Mouse (Mus musculus): ENCODE data around the gene Arl5c. TPM values are rescaled to one million over a fixed set of nuclear protein-coding genes. Genes with fewer than 3 reads are reported as not detected.

Arl5c gene
- polyA plus RNA-seq, 1 experiment: 2.8 TPM

DNA sequence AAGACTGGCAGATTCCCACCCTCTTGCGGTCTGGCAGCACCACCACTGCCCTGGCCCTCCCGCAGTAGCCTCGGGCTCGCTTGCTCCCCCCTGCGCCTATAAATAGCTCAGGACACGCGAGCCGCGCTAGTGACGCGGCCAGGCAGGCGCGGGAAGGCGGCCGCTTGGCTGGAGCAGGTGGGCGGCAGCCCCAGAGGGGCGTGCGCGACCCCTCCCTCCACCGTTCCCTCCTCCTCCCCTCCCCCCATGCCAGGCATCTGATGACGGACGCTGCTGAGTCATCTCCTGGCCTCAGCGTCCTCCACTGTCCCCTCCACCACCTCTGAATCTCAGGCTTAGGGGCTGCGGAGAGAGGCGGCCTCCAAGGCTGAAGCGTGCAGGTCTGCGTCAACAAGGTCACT is 40.0 kb upstream of the Arl5c start:
- H3K9me3 ChIP-seq (replicated peaks; ENCODE audit: control insufficient read depth, insufficient read depth, low read length, poor library complexity, severe bottlenecking): no peaks in the 10 kb centered on the region
- no peak overlapping the region for H3K27ac ChIP-seq (ENCODE audit: insufficient read depth, low read length)
- H3K4me3 ChIP-seq (ENCODE audit: low read depth, low read length): peak overlapping the region; percentile 72
- H3K9ac ChIP-seq (ENCODE audit: low read depth, poor library complexity, severe bottlenecking): peak overlapping the region; percentile 6
- peaks cover 6% of the 10 kb centered on the region for H3K4me1 ChIP-seq (ENCODE audit: control insufficient read depth, insufficient read depth, low read length)
- no peak for TF ChIP-seq CTCF (IDR thresholded peaks at IDR 0.05; ENCODE audit: low read depth, low read length)
- TF ChIP-seq EP300 (IDR thresholded peaks at IDR 0.05; ENCODE audit: insufficient read depth, low read depth, low read length): peak; percentile 77
- TF ChIP-seq POLR2A (IDR thresholded peaks at IDR 0.05; ENCODE audit: insufficient read depth, low read length): no peak
- H3K27me3 ChIP-seq (ENCODE audit: control insufficient read depth, insufficient read depth, low read length, poor library complexity, severe bottlenecking): no peaks in the 10 kb centered on the region
- H3K36me3 ChIP-seq (ENCODE audit: control insufficient read depth, insufficient read depth, low read length, poor library complexity, severe bottlenecking): peaks cover 3% of the 10 kb centered on the region

DNA sequence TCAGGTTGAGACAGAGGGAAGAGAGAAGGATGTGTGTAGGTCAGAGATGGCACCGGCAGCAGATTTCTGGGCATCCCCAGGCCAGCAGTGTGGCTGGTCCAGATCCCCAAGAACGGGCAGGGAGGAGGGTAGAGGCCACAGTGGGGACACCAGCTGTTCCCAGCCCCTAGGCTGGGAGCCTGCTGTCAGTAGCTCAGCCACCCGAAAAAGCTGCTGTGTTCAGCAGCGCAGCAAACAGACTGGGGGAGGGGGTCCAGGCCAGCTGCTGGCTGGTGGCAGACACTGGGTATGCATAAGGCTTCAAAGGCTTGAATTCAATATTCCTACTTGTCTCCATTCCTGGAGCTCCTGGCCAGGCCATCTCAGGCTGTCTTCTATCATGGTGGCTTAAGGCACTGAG is 38.9 kb upstream of the Arl5c start:
- peaks cover 14% of the 10 kb centered on the region for H3K36me3 ChIP-seq (ENCODE audit: control insufficient read depth, insufficient read depth, low read length, poor library complexity, severe bottlenecking)
- no peak overlapping the region for H3K9ac ChIP-seq (ENCODE audit: low read depth, poor library complexity, severe bottlenecking)
- peaks cover 5% of the 10 kb centered on the region for H3K4me1 ChIP-seq (ENCODE audit: control insufficient read depth, insufficient read depth, low read length)
- no peak overlapping the region for H3K27ac ChIP-seq (ENCODE audit: insufficient read depth, low read length)
- no peaks in the 10 kb centered on the region for H3K9me3 ChIP-seq (replicated peaks; ENCODE audit: control insufficient read depth, insufficient read depth, low read length, poor library complexity, severe bottlenecking)
- H3K4me3 ChIP-seq (ENCODE audit: low read depth, low read length): no peak overlapping the region
- TF ChIP-seq CTCF (IDR thresholded peaks at IDR 0.05; ENCODE audit: low read depth, low read length) (no peak), POLR2A (IDR thresholded peaks at IDR 0.05; ENCODE audit: insufficient read depth, low read length) (no peak), EP300 (IDR thresholded peaks at IDR 0.05; ENCODE audit: insufficient read depth, low read depth, low read length) (no peak)
- H3K27me3 ChIP-seq (ENCODE audit: control insufficient read depth, insufficient read depth, low read length, poor library complexity, severe bottlenecking): no peaks in the 10 kb centered on the region

DNA sequence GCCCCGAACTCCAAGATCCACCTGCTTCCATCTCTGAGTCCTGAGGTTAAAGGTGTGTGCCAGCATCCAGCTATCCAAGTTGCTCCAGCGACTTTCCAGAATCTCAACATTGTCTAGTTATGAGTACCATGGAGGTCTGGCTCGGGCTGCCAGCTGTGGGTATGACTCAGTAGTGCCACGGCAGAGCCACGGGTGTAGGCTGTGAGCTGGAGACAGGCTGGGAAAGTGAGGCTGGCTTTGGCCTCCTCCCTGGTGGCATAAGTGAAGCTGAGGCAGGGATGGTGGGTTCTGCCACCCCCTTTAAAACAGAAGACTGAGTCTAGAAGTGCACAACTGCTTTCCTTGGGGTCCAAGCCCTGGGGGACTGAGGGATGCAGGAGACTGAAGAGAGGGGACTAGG is 38.1 kb upstream of the Arl5c start:
- TF ChIP-seq POLR2A (IDR thresholded peaks at IDR 0.05; ENCODE audit: insufficient read depth, low read length): no peak
- no peak for TF ChIP-seq EP300 (IDR thresholded peaks at IDR 0.05; ENCODE audit: insufficient read depth, low read depth, low read length)
- TF ChIP-seq CTCF (IDR thresholded peaks at IDR 0.05; ENCODE audit: low read depth, low read length): no peak
- H3K27me3 ChIP-seq (ENCODE audit: control insufficient read depth, insufficient read depth, low read length, poor library complexity, severe bottlenecking): no peaks in the 10 kb centered on the region
- peaks cover 5% of the 10 kb centered on the region for H3K4me1 ChIP-seq (ENCODE audit: control insufficient read depth, insufficient read depth, low read length)
- no peak overlapping the region for H3K4me3 ChIP-seq (ENCODE audit: low read depth, low read length)
- peaks cover 22% of the 10 kb centered on the region for H3K36me3 ChIP-seq (ENCODE audit: control insufficient read depth, insufficient read depth, low read length, poor library complexity, severe bottlenecking)
- H3K9ac ChIP-seq (ENCODE audit: low read depth, poor library complexity, severe bottlenecking): no peak overlapping the region
- H3K9me3 ChIP-seq (replicated peaks; ENCODE audit: control insufficient read depth, insufficient read depth, low read length, poor library complexity, severe bottlenecking): no peaks in the 10 kb centered on the region
- no peak overlapping the region for H3K27ac ChIP-seq (ENCODE audit: insufficient read depth, low read length)

DNA sequence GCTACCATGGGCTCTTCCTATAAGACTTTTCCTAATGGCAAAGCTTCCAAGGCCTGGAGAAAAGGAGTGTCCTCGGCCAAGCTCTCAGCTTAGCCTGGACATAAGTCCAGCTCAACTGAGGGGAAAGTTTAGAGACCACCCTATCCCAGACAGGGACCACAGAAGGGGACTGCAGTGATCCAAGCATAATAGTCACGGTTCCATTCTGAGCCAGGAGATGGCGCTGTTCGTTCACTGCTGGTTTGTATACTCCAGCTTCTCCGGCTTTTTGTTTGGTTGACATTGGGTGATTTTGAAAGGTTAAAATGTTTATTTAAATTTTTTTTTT is 35.4 kb upstream of the Arl5c start:
- H3K4me1 ChIP-seq (ENCODE audit: control insufficient read depth, insufficient read depth, low read length): peaks cover 5% of the 10 kb centered on the region
- TF ChIP-seq EP300 (IDR thresholded peaks at IDR 0.05; ENCODE audit: insufficient read depth, low read depth, low read length) (no peak), CTCF (IDR thresholded peaks at IDR 0.05; ENCODE audit: low read depth, low read length) (peak; percentile 78), POLR2A (IDR thresholded peaks at IDR 0.05; ENCODE audit: insufficient read depth, low read length) (no peak)
- H3K9me3 ChIP-seq (replicated peaks; ENCODE audit: control insufficient read depth, insufficient read depth, low read length, poor library complexity, severe bottlenecking): no peaks in the 10 kb centered on the region
- H3K27ac ChIP-seq (ENCODE audit: insufficient read depth, low read length): peak overlapping the region; percentile 67
- no peak overlapping the region for H3K9ac ChIP-seq (ENCODE audit: low read depth, poor library complexity, severe bottlenecking)
- H3K27me3 ChIP-seq (ENCODE audit: control insufficient read depth, insufficient read depth, low read length, poor library complexity, severe bottlenecking): no peaks in the 10 kb centered on the region
- no peak overlapping the region for H3K4me3 ChIP-seq (ENCODE audit: low read depth, low read length)
- H3K36me3 ChIP-seq (ENCODE audit: control insufficient read depth, insufficient read depth, low read length, poor library complexity, severe bottlenecking): peaks cover 37% of the 10 kb centered on the region

DNA sequence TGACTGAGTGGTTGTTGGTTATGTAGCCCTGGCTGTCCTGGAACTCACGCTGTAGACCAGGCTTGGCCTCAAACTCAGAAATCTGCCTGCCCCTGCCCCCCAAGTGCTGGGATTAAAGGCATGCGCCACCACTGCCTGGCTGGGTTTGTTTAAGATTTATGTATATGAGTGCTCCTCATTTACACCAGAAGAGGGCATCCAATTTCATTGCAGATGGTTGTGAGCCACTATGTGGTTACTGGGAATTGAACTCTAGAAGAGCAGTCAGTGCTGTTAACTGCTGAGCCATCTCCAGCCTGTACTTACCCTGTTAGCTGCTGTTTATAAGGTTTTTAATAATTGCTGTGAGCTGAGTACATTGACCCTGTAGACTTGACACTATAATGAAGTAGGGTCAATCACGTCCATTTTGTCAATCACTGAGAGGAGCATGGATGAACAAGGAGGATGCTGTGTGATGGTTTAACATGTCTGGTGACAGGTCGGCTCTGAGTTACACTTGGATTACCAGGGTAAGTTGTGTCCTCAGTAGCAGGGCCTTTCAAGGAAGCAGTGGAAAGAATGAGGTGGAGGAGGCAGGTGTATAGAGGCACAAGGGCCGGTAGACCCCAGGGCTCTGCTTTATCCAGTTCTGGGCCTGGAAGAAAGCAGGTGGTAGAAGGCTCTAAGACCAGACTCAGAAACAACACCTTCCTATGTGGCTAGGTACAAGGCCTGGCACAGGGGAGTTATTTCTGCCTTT is 34.9 kb upstream of the Arl5c start:
- Histone ChIP-seq H3K9ac (ENCODE audit: low read depth, poor library complexity, severe bottlenecking) (no peak overlapping the region), H3K4me1 (ENCODE audit: control insufficient read depth, insufficient read depth, low read length) (peaks cover 3% of the 10 kb centered on the region), H3K4me3 (ENCODE audit: low read depth, low read length) (no peak overlapping the region), H3K9me3 (replicated peaks; ENCODE audit: control insufficient read depth, insufficient read depth, low read length, poor library complexity, severe bottlenecking) (no peaks in the 10 kb centered on the region), H3K27me3 (ENCODE audit: control insufficient read depth, insufficient read depth, low read length, poor library complexity, severe bottlenecking) (no peaks in the 10 kb centered on the region), H3K27ac (ENCODE audit: insufficient read depth, low read length) (peak overlapping the region; percentile 67), H3K36me3 (ENCODE audit: control insufficient read depth, insufficient read depth, low read length, poor library complexity, severe bottlenecking) (peaks cover 37% of the 10 kb centered on the region)
- TF ChIP-seq CTCF (IDR thresholded peaks at IDR 0.05; ENCODE audit: low read depth, low read length) (no peak), EP300 (IDR thresholded peaks at IDR 0.05; ENCODE audit: insufficient read depth, low read depth, low read length) (no peak), POLR2A (IDR thresholded peaks at IDR 0.05; ENCODE audit: insufficient read depth, low read length) (no peak)

DNA sequence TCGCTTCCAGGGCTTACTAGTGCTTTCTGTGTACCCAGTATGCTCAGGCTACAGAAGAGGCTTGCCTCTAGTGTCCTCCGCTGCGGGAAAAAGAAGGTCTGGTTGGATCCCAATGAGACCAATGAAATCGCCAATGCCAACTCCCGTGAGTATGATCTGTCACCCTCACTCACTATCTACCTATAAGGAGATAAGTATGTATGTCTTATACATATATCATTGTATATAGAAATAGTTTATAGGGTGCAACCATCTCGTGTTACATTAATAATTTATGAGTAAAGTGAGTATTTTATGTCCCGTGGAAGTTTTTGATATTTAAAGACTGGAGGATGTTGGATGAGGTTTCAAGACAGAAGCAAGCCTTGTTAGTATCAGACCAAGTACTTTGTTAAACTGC is 31.8 kb upstream of the Arl5c start:
- Histone ChIP-seq H3K27ac (ENCODE audit: insufficient read depth, low read length) (peak overlapping the region; percentile 20), H3K36me3 (ENCODE audit: control insufficient read depth, insufficient read depth, low read length, poor library complexity, severe bottlenecking) (peaks cover 37% of the 10 kb centered on the region), H3K4me3 (ENCODE audit: low read depth, low read length) (peak overlapping the region; percentile 96), H3K9ac (ENCODE audit: low read depth, poor library complexity, severe bottlenecking) (peak overlapping the region; percentile 93), H3K9me3 (replicated peaks; ENCODE audit: control insufficient read depth, insufficient read depth, low read length, poor library complexity, severe bottlenecking) (no peaks in the 10 kb centered on the region), H3K27me3 (ENCODE audit: control insufficient read depth, insufficient read depth, low read length, poor library complexity, severe bottlenecking) (no peaks in the 10 kb centered on the region), H3K4me1 (ENCODE audit: control insufficient read depth, insufficient read depth, low read length) (peaks cover 1% of the 10 kb centered on the region)
- TF ChIP-seq CTCF (IDR thresholded peaks at IDR 0.05; ENCODE audit: low read depth, low read length) (no peak), POLR2A (IDR thresholded peaks at IDR 0.05; ENCODE audit: insufficient read depth, low read length) (no peak), EP300 (IDR thresholded peaks at IDR 0.05; ENCODE audit: insufficient read depth, low read depth, low read length) (no peak)

Measured in ES-Bruce4 (cell line).